ENCODE assay signal across 8 mouse cellular contexts in genomic region chr19:12467436-12467835, GRCm38 (mm10). TPM values are rescaled to one million over a fixed set of nuclear protein-coding genes. Genes with fewer than 3 reads are reported as not detected.
DNase-seq lines count a peak whose midpoint lies in the region; ATAC-seq and TF ChIP-seq lines count a peak whose summit lies in the region.
"Had no signal": no experiment of that assay in that cellular context is flagged by ENCODE, and none has a peak within 500 bp of the region (broad histone marks: within the 10 kb centered on the region; RNA-seq: fewer than 3 reads in every experiment).

No protein-coding gene starts in this region.

- 89% methylated on average over 5 of the region's 5 CpGs for WGBS in kidney, embryonic 15.5 days
- 85% methylated on average over 5 of the region's 5 CpGs for WGBS in embryonic facial prominence, embryonic 11.5 days
- 83% methylated on average over 5 of the region's 5 CpGs for WGBS in stomach, postnatal 0 days

- ATAC-seq in kidney, embryonic 15.5 days (replicated peaks; ENCODE audit: low FRiP score) = no peak
- no peak for ATAC-seq in embryonic facial prominence, embryonic 11.5 days (replicated peaks; ENCODE audit: insufficient number of reproducible peaks, low FRiP score, low TSS enrichment, low read depth)
- no peak for ATAC-seq in stomach, postnatal 0 days (ENCODE audit: low FRiP score, low TSS enrichment)

- no peak overlapping the region for H3K4me2 ChIP-seq in kidney, embryonic 15.5 days
- no peak overlapping the region for H3K4me2 ChIP-seq in embryonic facial prominence, embryonic 11.5 days (ENCODE audit: low read depth, low read length)
- no peak overlapping the region for H3K4me2 ChIP-seq in stomach, postnatal 0 days (replicated peaks; ENCODE audit: low read depth)
- H3K4me2 ChIP-seq: limb, embryonic 15.5 days had no signal

- H3K4me1 ChIP-seq in kidney, embryonic 15.5 days = peaks cover 2% of the 10 kb centered on the region; the same call in 1 of the 2 replicates
- H3K4me1 ChIP-seq in E14TG2a.4 (replicated peaks; ENCODE audit: low read depth, low read length) = peaks cover 29% of the 10 kb centered on the region
- H3K4me1 ChIP-seq in embryonic facial prominence, embryonic 11.5 days (ENCODE audit: control insufficient read depth, insufficient read depth, low read length) = no peaks in the 10 kb centered on the region
- no peaks in the 10 kb centered on the region for H3K4me1 ChIP-seq in stomach, postnatal 0 days (replicated peaks; ENCODE audit: control insufficient read depth, insufficient read depth)

- no peak overlapping the region for H3K9ac ChIP-seq in kidney, embryonic 15.5 days
- no peak overlapping the region for H3K9ac ChIP-seq in embryonic facial prominence, embryonic 11.5 days (replicated peaks; ENCODE audit: low read length)
- no peak overlapping the region for H3K9ac ChIP-seq in stomach, postnatal 0 days (ENCODE audit: low read length)
- H3K9ac ChIP-seq: limb, embryonic 15.5 days had no signal

- DNase-seq in kidney, postnatal 10 days = peak; percentile 34
- peak; percentile 61 for DNase-seq in A20 (ENCODE audit: low read depth, low spot score)
- DNase-seq in embryonic facial prominence, embryonic 11.5 days (ENCODE audit: low spot score) = peak; percentile 46
- DNase-seq in stomach, postnatal 0 days (ENCODE audit: low spot score) = peak; percentile 70
- DNase-seq in spleen, adult 12 weeks (ENCODE audit: low spot score) = no peak

- H3K27ac ChIP-seq in kidney, embryonic 15.5 days = no peak overlapping the region
- no peak overlapping the region for H3K27ac ChIP-seq in embryonic facial prominence, embryonic 11.5 days (replicated peaks; ENCODE audit: low read depth, low read length)
- H3K27ac ChIP-seq in stomach, postnatal 0 days (replicated peaks) = no peak overlapping the region
- H3K27ac ChIP-seq: limb, embryonic 15.5 days had no signal

- peaks cover 8% of the 10 kb centered on the region; the same call in 1 of the 2 replicates for H3K36me3 ChIP-seq in kidney, embryonic 15.5 days
- H3K36me3 ChIP-seq in E14TG2a.4 (ENCODE audit: insufficient read depth, low read length) = no peaks in the 10 kb centered on the region
- no peaks in the 10 kb centered on the region for H3K36me3 ChIP-seq in embryonic facial prominence, embryonic 11.5 days (replicated peaks; ENCODE audit: control insufficient read depth, insufficient read depth, low read depth, low read length)
- peaks cover 10% of the 10 kb centered on the region; the same call in 1 of the 2 replicates for H3K36me3 ChIP-seq in stomach, postnatal 0 days (ENCODE audit: control insufficient read depth, insufficient read depth, low read length)

- H3K9me3 ChIP-seq in kidney, embryonic 15.5 days (replicated peaks) = no peaks in the 10 kb centered on the region
- H3K9me3 ChIP-seq in E14TG2a.4 (ENCODE audit: low read length) = peaks cover 12% of the 10 kb centered on the region
- H3K9me3 ChIP-seq in embryonic facial prominence, embryonic 11.5 days (replicated peaks; ENCODE audit: control insufficient read depth, low read length) = no peaks in the 10 kb centered on the region
- no peaks in the 10 kb centered on the region for H3K9me3 ChIP-seq in stomach, postnatal 0 days (ENCODE audit: control insufficient read depth, low read length)
- H3K9me3 ChIP-seq: limb, embryonic 15.5 days had no signal

- TF ChIP-seq CTCF in E14TG2a.4 (conservative IDR thresholded peaks at IDR 0.05; ENCODE audit: low read length) = peak; percentile 68
- peak; percentile 75 for TF ChIP-seq CTCF in stomach, postnatal 0 days (IDR thresholded peaks at IDR 0.05; ENCODE audit: low read depth)

- H3K4me3 ChIP-seq in kidney, embryonic 15.5 days (replicated peaks) = no peak overlapping the region
- no peak overlapping the region for H3K4me3 ChIP-seq in E14TG2a.4 (replicated peaks; ENCODE audit: low read length)
- H3K4me3 ChIP-seq in embryonic facial prominence, embryonic 11.5 days (ENCODE audit: low read depth, low read length) = no peak overlapping the region
- H3K4me3 ChIP-seq in stomach, postnatal 0 days (ENCODE audit: low read depth, low read length) = no peak overlapping the region
- H3K4me3 ChIP-seq: limb, embryonic 15.5 days had no signal

- TF ChIP-seq EP300 in stomach, postnatal 0 days (optimal IDR thresholded peaks at IDR 0.05) = no peak

- H3K27me3 ChIP-seq in kidney, embryonic 15.5 days = no peaks in the 10 kb centered on the region
- H3K27me3 ChIP-seq in E14TG2a.4 (ENCODE audit: insufficient read depth, low read length) = no peaks in the 10 kb centered on the region
- no peaks in the 10 kb centered on the region for H3K27me3 ChIP-seq in embryonic facial prominence, embryonic 11.5 days (ENCODE audit: control insufficient read depth, insufficient read depth, low read length)
- no peaks in the 10 kb centered on the region for H3K27me3 ChIP-seq in stomach, postnatal 0 days (ENCODE audit: control insufficient read depth, insufficient read depth, low read length)
- H3K27me3 ChIP-seq: limb, embryonic 15.5 days had no signal

RNA-seq across cellular contexts. Expression of gene Mpeg1, which starts 6.9 kb away (rescaled TPM):
- polyA plus RNA-seq in kidney, embryonic 15.5 days (2015; fragmentation: Nextera tagmentation; extraction: Ambion mirVana) = 0.57 and 0.62 TPM in 2 replicates
- 0.39 and 0.60 TPM in 2 replicates for polyA plus RNA-seq in embryonic facial prominence, embryonic 11.5 days (2014; fragmentation: Nextera tagmentation; extraction: Ambion mirVana)
- polyA plus RNA-seq in stomach, postnatal 0 days (2015; fragmentation: Nextera tagmentation; extraction: Ambion mirVana) = 0.71 and 0.84 TPM in 2 replicates

RNA-seq across cellular contexts. Expression of gene Dtx4, which starts 33.8 kb away (rescaled TPM):
- 6.2 and 6.7 TPM in 2 replicates for polyA plus RNA-seq in kidney, embryonic 15.5 days (2015; fragmentation: Nextera tagmentation; extraction: Ambion mirVana)
- 14.0 and 14.4 TPM in 2 replicates for polyA plus RNA-seq in embryonic facial prominence, embryonic 11.5 days (2014; fragmentation: Nextera tagmentation; extraction: Ambion mirVana)
- polyA plus RNA-seq in stomach, postnatal 0 days (2015; fragmentation: Nextera tagmentation; extraction: Ambion mirVana) = 6.2 and 7.1 TPM in 2 replicates

RNA-seq across cellular contexts. Expression of gene Pfpl, which starts 39.7 kb away (rescaled TPM):
- not detected in 2 replicates for polyA plus RNA-seq in kidney, embryonic 15.5 days (2015; fragmentation: Nextera tagmentation; extraction: Ambion mirVana)
- polyA plus RNA-seq in embryonic facial prominence, embryonic 11.5 days (2014; fragmentation: Nextera tagmentation; extraction: Ambion mirVana) = not detected in 2 replicates
- not detected in 2 replicates for polyA plus RNA-seq in stomach, postnatal 0 days (2015; fragmentation: Nextera tagmentation; extraction: Ambion mirVana)
- polyA plus RNA-seq: limb, embryonic 15.5 days had no signal

RNA-seq across cellular contexts. Expression of gene Olfr1441, which starts 50.2 kb away (rescaled TPM):
- not detected in 2 replicates for polyA plus RNA-seq in kidney, embryonic 15.5 days (2015; fragmentation: Nextera tagmentation; extraction: Ambion mirVana)
- not detected in 2 replicates for polyA plus RNA-seq in embryonic facial prominence, embryonic 11.5 days (2014; fragmentation: Nextera tagmentation; extraction: Ambion mirVana)
- not detected in 2 replicates for polyA plus RNA-seq in stomach, postnatal 0 days (2015; fragmentation: Nextera tagmentation; extraction: Ambion mirVana)
- polyA plus RNA-seq: limb, embryonic 15.5 days had no signal
